Mouse (Mus musculus): ENCODE results near the gene Ppp1r13l.

- TF ChIP-seq POLR2A (IDR thresholded peaks at IDR 0.05; ENCODE audit: extremely low read depth, insufficient read depth, low read length) (no peak), CTCF (IDR thresholded peaks at IDR 0.05; ENCODE audit: extremely low read depth, insufficient read depth, low read length) (no peak)
These were observed 9.3 kb upstream of the Ppp1r13l start for GRCm38 (mm10) chr7:19350221-19350620.

All from cortical plate, adult 2 months (tissue).